Mouse (Mus musculus): Measurements from ENCODE around the gene Rbm17. TPM values are rescaled to one million over a fixed set of nuclear protein-coding genes. Genes with fewer than 3 reads are reported as not detected.

Rbm17 gene
- polyA plus RNA-seq (2012; rRNA removed), result 45.7 and 51.2 TPM in 2 replicates

GRCm38 (mm10) chr2:11604053-11604452 lies at the start of gene Rbm17:
TSS of gene Rbm17 (minus strand) at chr2:11604153.

GRCm38 (mm10) chr2:11642451-11642941 lies 38.5 kb upstream of the Rbm17 start, which contains the start of gene Il2ra:
TSS of gene Il2ra (plus strand) at chr2:11642807.

GRCm38 (mm10) chr2:11625890-11626289 lies 21.9 kb upstream of the Rbm17 start, which contains the start of gene Gm17490:
TSS of gene Gm17490 (minus strand) at chr2:11626264.

GRCm38 (mm10) chr2:11553471-11554400 lies 50.2 kb downstream of the Rbm17 start, which contains the start of gene Pfkfb3:
TSS of gene Pfkfb3 (minus strand) at chr2:11554077.

Other genes with a start within 250 kb of the Rbm17 start
- gene Pfkfb3, start 50.1 kb downstream of the Rbm17 start, polyA plus RNA-seq (2012; rRNA removed), result 12.1 and 14.9 TPM in 2 replicates
- gene Gm17490, start 22.1 kb upstream of the Rbm17 start, polyA plus RNA-seq (2012; rRNA removed), result not detected in 2 replicates
- gene Il2ra, start 38.7 kb upstream of the Rbm17 start, polyA plus RNA-seq (2012; rRNA removed), result 0.02 TPM in 2 replicates
- 31.3 and 35.0 TPM in 2 replicates for gene Il15ra, start 101.1 kb upstream of the Rbm17 start, polyA plus RNA-seq (2012; rRNA removed)
- gene Fbh1, start 173.4 kb upstream of the Rbm17 start, polyA plus RNA-seq (2012; rRNA removed), result 20.1 and 20.9 TPM in 2 replicates
- gene Ankrd16, start 173.7 kb upstream of the Rbm17 start, polyA plus RNA-seq (2012; rRNA removed), result 30.5 and 36.3 TPM in 2 replicates

All from liver, embryonic 18 days (tissue).